Mouse (Mus musculus): ENCODE data around the gene Gps2. TPM values are rescaled to one million over a fixed set of nuclear protein-coding genes. Genes with fewer than 3 reads are reported as not detected.

Gene Gps2
- total RNA-seq, 2 experiments from 2014 or later = 47.3 to 52.4 TPM

DNA sequence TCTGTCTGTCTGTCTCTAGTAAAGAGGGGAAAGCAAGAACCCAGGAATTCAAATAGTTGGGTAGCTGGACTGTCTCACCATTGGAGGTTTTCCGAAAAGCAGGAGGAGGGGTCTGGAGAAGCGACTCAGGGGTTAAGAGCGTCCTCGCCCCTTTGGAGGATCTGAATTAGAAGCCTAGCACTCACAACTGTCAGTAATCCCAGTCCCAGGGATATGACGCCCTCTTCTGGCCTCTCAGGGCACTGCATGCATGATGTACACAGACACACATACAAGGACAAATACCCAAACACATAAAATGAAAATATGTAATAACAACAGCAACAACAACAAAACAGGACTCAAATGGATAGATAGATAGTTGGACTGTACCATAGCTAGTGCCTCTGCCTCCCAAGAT is 46.9 kb downstream of the Gps2 start:
- DNase-seq (ENCODE audit: low spot score in 2 of 2) = no peak

DNA sequence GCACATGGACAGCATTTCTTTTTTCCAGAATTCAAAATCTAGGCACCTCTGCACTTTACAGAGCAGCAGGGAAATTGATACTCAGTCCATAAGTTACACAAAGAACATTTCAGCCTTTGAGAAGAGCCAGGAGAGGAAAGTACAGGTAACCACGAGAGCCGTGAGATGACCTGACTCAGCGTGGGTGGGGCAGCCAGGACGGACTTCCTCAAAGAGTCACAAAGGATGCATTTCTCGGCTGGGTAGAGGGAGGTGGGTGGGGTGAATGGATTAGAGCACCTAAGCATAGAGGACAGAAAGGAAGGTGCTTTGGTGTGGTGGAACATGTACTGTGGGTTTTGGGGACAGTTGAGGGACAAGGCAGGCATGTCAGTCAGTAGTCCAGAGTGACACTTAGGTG is 48.2 kb downstream of the Gps2 start:
- no peak for DNase-seq (ENCODE audit: low spot score in 2 of 2)

DNA sequence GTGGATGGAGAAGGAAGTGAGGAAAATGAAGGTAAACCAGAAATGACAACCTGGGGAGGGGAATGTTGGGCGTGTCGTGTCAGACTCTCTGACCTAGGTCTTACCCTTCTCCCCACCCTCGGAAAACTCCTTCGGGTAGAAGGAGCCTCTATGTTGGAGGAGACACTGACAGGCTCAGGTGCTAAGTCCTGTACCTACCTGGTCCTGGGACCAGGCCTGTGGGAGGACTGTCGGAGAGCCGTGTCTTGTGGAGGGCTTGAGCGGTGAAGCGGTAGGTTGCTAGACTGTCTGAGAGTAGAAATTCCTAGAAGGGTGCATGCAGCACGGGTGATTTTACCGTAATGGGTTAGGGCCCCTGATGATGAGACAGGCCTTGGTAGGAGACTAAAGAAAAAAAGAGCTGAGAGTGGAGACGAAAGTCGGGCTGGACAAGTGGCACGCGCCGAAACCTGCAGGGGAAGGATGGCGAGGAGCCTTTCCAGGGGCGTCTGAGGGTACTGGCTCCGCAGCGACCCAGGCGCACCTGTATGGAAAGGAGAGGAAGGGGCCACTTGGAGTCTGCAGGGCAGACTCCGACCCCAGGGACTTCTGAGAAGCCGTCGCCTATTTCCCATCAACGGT is 51.1 kb downstream of the Gps2 start, which contains the start of gene Cldn7:
Gene Cldn7 (plus strand): TSS at position 130 of the 621 bp plus-strand sequence.
- DNase-seq (ENCODE audit: low spot score in 2 of 2) = no peak

DNA sequence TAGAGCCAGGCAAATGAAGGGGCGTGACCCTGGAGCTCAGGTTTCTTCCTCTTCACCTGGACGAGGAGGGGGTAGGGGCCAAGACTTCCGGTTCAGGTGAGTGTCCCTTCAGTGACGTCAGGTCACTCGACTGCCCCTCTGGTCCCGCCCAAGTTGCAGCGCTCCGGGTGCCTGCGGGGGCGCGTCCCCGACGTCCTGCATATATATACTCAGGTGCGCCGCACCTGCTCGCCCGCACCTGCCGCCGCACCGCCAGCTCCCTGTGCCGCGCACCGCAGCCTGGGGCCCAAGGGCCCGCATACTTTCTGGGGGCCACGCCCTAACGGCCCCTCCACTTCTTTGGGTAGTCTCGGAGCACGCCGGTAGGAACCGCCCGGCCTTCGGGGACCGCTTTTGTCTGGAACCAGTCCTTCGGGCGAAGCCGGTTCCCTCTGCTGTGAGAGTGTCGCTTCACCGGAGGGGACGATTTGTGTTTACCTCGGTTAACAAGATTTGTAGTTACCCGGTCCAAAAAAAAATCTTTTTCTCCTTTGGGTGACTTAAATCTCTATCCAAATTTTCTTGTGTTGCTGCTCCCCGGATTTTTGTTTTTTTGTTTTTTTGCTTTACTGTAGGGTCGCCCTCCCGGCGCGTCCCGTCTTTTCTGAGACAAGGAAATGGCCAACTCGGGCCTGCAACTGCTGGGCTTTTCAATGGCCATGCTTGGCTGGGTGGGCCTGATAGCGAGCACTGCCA is 51.8 kb downstream of the Gps2 start:
- no peak for DNase-seq (ENCODE audit: low spot score in 2 of 2)

Small RNAs within 50 kb of the gene (microRNA-seq; reads per million reads assigned to microRNA genes)
- 0 to 0.95 reads per million in 2 experiments for gene Mir6924 (ENCODE audit: borderline number of aligned reads in 2 of 2)

Other genes starting within 250 kb of the Gps2 start
- 10 to 100 TPM; 20.5 to 36.7 TPM for gene Cd68, start 247.7 kb upstream of the Gps2 start, total RNA-seq (2021)
- 100 to 1,000 TPM; 584 to 655 TPM for gene Eif4a1, start 241.5 kb upstream of the Gps2 start, total RNA-seq (2021)
- gene Senp3, start 231.8 kb upstream of the Gps2 start, total RNA-seq (2021) = 10 to 100 TPM; 69.0 to 79.8 TPM
- 1 to 10 TPM; 2.8 to 5.3 TPM for gene Tnfsf13, start 228.1 kb upstream of the Gps2 start, total RNA-seq (2021)
- 10 to 100 TPM; 23.7 to 26.2 TPM for gene Tnfsf12, start 218.0 kb upstream of the Gps2 start, total RNA-seq (2021)
- gene Tnfsfm13, start 217.8 kb upstream of the Gps2 start, total RNA-seq (2021) = 1 to 10 TPM; 3.6 to 4.9 TPM
- gene Polr2a, start 155.3 kb upstream of the Gps2 start, total RNA-seq (2021) = 10 to 100 TPM; 55.4 to 79.7 TPM
- gene Slc35g3, start 151.9 kb upstream of the Gps2 start, total RNA-seq (2021) = not detected
- 10 to 100 TPM; 48.2 to 71.4 TPM for gene Zbtb4, start 148.0 kb upstream of the Gps2 start, total RNA-seq (2021)
- gene Chrnb1, start 117.9 kb upstream of the Gps2 start, total RNA-seq (2021) = 1 to 10 TPM; 1.3 to 3.9 TPM
- 10 to 100 TPM in 1 of 2 experiments, 1 to 10 TPM in 1; 3.0 to 13.0 TPM for gene Fgf11, start 112.0 kb upstream of the Gps2 start, total RNA-seq (2021)
- under 1 TPM; 0.36 to 0.51 TPM for gene Tmem102, start 108.3 kb upstream of the Gps2 start, total RNA-seq (2021)
- not detected for gene Gm39566, start 98.6 kb upstream of the Gps2 start, total RNA-seq (2021)
- not detected for gene Spem2, start 95.4 kb upstream of the Gps2 start, total RNA-seq (2021)
- not detected for gene Spem1, start 91.7 kb upstream of the Gps2 start, total RNA-seq (2021)
- gene Nlgn2, start 76.1 kb upstream of the Gps2 start, total RNA-seq (2021) = 10 to 100 TPM; 19.7 to 24.9 TPM
- gene Tmem256, start 75.4 kb upstream of the Gps2 start, total RNA-seq (2021) = 100 to 1,000 TPM; 145 TPM
- 10 to 100 TPM; 38.2 to 46.2 TPM for gene Plscr3, start 67.5 kb upstream of the Gps2 start, total RNA-seq (2021)
- gene Tnk1, start 55.2 kb upstream of the Gps2 start, total RNA-seq (2021) = under 1 TPM in 1 of 2 experiments, not detected in 1; 0.38 TPM
- gene Tmem95, start 35.9 kb upstream of the Gps2 start, total RNA-seq (2021) = not detected
- 1 to 10 TPM; 3.6 to 6.0 TPM for gene Kctd11, start 32.5 kb upstream of the Gps2 start, total RNA-seq (2021)
- gene Acap1, start 18.3 kb upstream of the Gps2 start, total RNA-seq (2021) = 1 to 10 TPM in 1 of 2 experiments, under 1 TPM in 1; 0.43 to 1.5 TPM
- gene 2810408A11Rik, start 12.9 kb upstream of the Gps2 start, total RNA-seq (2021) = under 1 TPM; 0.29 to 0.86 TPM
- gene Neurl4, start 12.8 kb upstream of the Gps2 start, total RNA-seq (2021) = 10 to 100 TPM; 48.5 to 53.9 TPM
- 100 to 1,000 TPM; 579 to 673 TPM for gene Eif5a, start 8.1 kb downstream of the Gps2 start, total RNA-seq (2021)
- gene Ybx2, start 21.9 kb downstream of the Gps2 start, total RNA-seq (2021) = 10 to 100 TPM; 14.2 to 32.6 TPM
- 100 to 1,000 TPM in 1 of 2 experiments, 10 to 100 TPM in 1; 70.7 to 200 TPM for gene Slc2a4, start 34.3 kb downstream of the Gps2 start, total RNA-seq (2021)
- under 1 TPM in 1 of 2 experiments, not detected in 1; 0.66 TPM for gene Cldn7, start 50.9 kb downstream of the Gps2 start, total RNA-seq (2021)
- 100 to 1,000 TPM; 114 to 123 TPM for gene Ctdnep1, start 67.3 kb downstream of the Gps2 start, total RNA-seq (2021)
- gene Elp5, start 68.6 kb downstream of the Gps2 start, total RNA-seq (2021) = 10 to 100 TPM; 62.7 to 81.3 TPM
- 100 to 1,000 TPM; 436 to 473 TPM for gene Gabarap, start 77.3 kb downstream of the Gps2 start, total RNA-seq (2021)
- gene Phf23, start 81.9 kb downstream of the Gps2 start, total RNA-seq (2021) = 10 to 100 TPM; 51.5 to 57.5 TPM
- 10 to 100 TPM; 13.8 to 14.9 TPM for gene Dvl2, start 86.7 kb downstream of the Gps2 start, total RNA-seq (2021)
- gene Acadvl, start 101.5 kb downstream of the Gps2 start, total RNA-seq (2021) = 1,000 to 10,000 TPM in 1 of 2 experiments, 100 to 1,000 TPM in 1; 522 to 1,041 TPM
- gene Dlg4, start 103.1 kb downstream of the Gps2 start, total RNA-seq (2021) = 10 to 100 TPM; 24.6 to 33.0 TPM
- gene Asgr1, start 140.2 kb downstream of the Gps2 start, total RNA-seq (2021) = under 1 TPM in 1 of 2 experiments, not detected in 1; 0.50 TPM
- gene Asgr2, start 178.8 kb downstream of the Gps2 start, total RNA-seq (2021) = 1 to 10 TPM in 1 of 2 experiments, under 1 TPM in 1; 0.83 to 2.5 TPM
- gene Mgl2, start 216.4 kb downstream of the Gps2 start, total RNA-seq (2021) = 1 to 10 TPM; 3.8 to 9.2 TPM
- gene Clec10a, start 242.3 kb downstream of the Gps2 start, total RNA-seq (2021) = 1 to 10 TPM; 2.5 to 9.2 TPM